Mouse (Mus musculus): ENCODE data around the gene Tmem130. TPM values are rescaled to one million over a fixed set of nuclear protein-coding genes. Genes with fewer than 3 reads are reported as not detected.
A peak's percentile ranks its signal among the peaks of the same experiment; 100 is the strongest.

Tmem130 gene
- polyA plus RNA-seq, 1 experiment, result not detected

DNA sequence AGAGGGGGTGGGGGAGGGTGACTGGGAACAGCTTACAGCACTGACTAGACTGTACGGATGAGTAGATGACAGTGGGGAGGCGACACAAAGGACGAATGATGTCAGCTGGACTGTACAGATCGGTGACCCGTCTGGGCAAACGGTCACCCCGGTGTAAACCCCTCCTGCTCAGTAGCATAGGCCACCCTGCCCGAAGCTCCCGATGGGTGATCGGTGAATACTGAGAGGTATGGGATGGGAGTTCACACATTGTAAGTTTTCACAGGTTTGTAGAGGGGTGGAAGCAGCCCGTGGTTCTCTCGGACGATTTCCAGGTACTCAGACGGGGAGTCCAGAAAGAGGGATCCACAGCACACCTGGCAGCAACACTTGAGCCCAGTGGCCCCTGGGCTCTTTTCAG, 24.5 kb downstream of the Tmem130 start:
- TF ChIP-seq POLR2A (IDR thresholded peaks at IDR 0.05; ENCODE audit: low read depth, low read length) (no peak), CTCF (IDR thresholded peaks at IDR 0.05; ENCODE audit: borderline replicate concordance, insufficient read depth, low read length) (no peak)
- no peaks in the 10 kb centered on the region for H3K4me1 ChIP-seq (ENCODE audit: control insufficient read depth, insufficient read depth, low read length)
- no peak overlapping the region for H3K27ac ChIP-seq (ENCODE audit: insufficient read depth, low read length)
- H3K4me3 ChIP-seq (ENCODE audit: insufficient read depth, low read length), result no peak overlapping the region

DNA sequence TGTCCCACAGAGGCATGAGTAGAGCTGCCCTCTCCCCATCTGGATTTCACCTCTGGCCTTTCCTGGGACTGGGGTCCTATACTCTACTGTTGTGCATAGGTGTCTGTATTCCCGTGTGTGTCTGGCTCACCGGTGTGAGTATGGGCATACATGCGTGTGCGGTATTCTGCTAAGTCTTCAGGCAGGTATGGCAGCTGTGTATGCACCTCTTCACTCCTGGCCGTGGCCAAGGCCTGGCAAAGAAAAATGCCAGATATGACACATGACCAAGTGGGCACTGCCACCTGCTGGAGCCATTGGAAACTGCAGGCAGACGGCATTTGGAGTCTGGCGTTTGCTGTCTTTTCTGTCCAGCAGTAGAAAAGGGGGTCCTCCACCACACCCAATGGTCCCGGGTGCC, 26.7 kb downstream of the Tmem130 start:
- H3K4me1 ChIP-seq (ENCODE audit: control insufficient read depth, insufficient read depth, low read length), result no peaks in the 10 kb centered on the region
- H3K27ac ChIP-seq (ENCODE audit: insufficient read depth, low read length), result no peak overlapping the region
- TF ChIP-seq CTCF (IDR thresholded peaks at IDR 0.05; ENCODE audit: borderline replicate concordance, insufficient read depth, low read length) (peak; percentile 86), POLR2A (IDR thresholded peaks at IDR 0.05; ENCODE audit: low read depth, low read length) (no peak)
- no peak overlapping the region for H3K4me3 ChIP-seq (ENCODE audit: insufficient read depth, low read length)

DNA sequence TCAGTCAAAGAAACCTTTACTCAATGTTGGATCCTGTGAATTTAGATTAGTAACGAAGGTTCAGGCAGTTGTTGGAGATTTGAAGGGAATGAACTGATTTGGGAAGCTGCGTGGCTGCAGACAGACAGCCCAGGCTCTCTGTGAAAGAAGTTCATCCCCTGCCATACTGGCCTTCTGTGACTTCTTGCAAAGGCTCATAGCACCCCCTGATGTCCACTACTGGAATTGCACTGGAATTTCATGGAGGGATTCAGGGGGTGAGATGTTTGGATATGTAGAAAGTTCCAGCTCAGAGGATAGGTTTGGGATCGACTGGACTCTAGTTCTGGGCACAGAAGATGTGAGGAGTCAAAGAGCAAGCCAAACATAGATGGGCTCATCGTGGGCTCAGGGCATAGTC, 27.7 kb downstream of the Tmem130 start:
- no peak overlapping the region for H3K4me3 ChIP-seq (ENCODE audit: insufficient read depth, low read length)
- TF ChIP-seq CTCF (IDR thresholded peaks at IDR 0.05; ENCODE audit: borderline replicate concordance, insufficient read depth, low read length) (no peak), POLR2A (IDR thresholded peaks at IDR 0.05; ENCODE audit: low read depth, low read length) (no peak)
- H3K27ac ChIP-seq (ENCODE audit: insufficient read depth, low read length), result no peak overlapping the region
- no peaks in the 10 kb centered on the region for H3K4me1 ChIP-seq (ENCODE audit: control insufficient read depth, insufficient read depth, low read length)

DNA sequence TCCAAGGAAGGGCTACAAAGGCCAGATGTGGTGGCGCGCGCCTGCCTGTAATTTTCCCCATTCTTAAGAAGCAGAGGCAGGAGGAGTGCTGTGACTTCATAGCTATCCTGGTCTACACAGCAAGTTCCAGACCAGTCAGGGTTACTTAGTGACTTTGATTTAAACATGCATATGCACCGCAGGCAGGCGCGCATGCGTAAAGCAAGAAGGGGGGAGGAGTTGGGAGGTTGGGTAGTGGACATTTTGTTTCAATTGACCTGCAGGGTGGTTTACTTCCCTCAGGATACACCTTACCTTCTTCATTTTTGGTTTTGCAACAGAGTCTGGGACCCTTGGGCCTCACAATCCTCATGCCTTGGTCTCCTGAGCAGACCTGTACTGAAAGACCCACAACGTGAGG, 32.4 kb downstream of the Tmem130 start:
- Histone ChIP-seq H3K4me1 (ENCODE audit: control insufficient read depth, insufficient read depth, low read length) (no peaks in the 10 kb centered on the region), H3K27ac (ENCODE audit: insufficient read depth, low read length) (no peak overlapping the region), H3K4me3 (ENCODE audit: insufficient read depth, low read length) (no peak overlapping the region)
- no peak for TF ChIP-seq CTCF (IDR thresholded peaks at IDR 0.05; ENCODE audit: borderline replicate concordance, insufficient read depth, low read length)
- no peak for TF ChIP-seq POLR2A (IDR thresholded peaks at IDR 0.05; ENCODE audit: low read depth, low read length)

DNA sequence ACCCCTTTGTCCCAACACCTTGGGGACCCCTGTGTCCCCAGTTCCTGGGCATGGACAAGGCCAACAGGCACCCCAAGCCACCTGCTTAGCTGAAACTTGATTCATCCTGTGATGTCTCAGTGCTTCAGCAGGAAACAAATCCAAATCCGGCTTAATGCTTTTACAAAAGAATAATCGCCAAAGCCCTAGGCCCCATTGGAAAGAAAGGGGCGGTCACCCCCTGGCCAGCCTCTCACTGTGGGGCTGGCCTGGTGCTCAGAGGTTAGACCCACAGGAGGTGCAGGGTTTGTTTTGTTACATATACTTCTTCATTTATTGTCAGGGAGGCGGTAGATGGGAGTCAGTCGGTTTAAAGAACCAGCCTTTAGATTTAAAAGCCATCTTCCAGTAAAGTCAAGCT, 33.4 kb downstream of the Tmem130 start:
- no peak overlapping the region for H3K4me3 ChIP-seq (ENCODE audit: insufficient read depth, low read length)
- no peak overlapping the region for H3K27ac ChIP-seq (ENCODE audit: insufficient read depth, low read length)
- no peaks in the 10 kb centered on the region for H3K4me1 ChIP-seq (ENCODE audit: control insufficient read depth, insufficient read depth, low read length)

DNA sequence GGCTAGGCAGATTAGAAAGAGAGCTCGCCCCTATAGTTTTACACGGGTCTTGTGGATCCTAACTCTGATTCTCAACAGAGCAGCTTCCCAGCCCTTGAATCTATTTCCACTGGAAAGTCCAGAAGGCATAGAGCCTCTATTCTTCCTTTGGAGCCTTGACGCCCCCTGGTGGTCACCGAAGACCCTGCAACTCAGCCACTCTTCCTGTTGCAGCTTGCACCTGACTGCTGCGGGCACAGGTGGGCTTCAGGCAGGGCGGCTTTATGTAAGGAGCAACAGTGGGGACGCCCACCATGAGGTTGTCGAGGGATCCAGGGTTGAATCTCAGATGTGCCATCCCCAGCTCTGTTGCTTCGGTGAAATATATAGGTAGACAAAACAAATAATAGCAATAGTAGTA, 34.5 kb downstream of the Tmem130 start:
- H3K4me1 ChIP-seq (ENCODE audit: control insufficient read depth, insufficient read depth, low read length), result no peaks in the 10 kb centered on the region

More for the DNA sequence above, 33.4 kb downstream of the Tmem130 start:
- TF ChIP-seq CTCF (IDR thresholded peaks at IDR 0.05; ENCODE audit: borderline replicate concordance, insufficient read depth, low read length) (no peak), POLR2A (IDR thresholded peaks at IDR 0.05; ENCODE audit: low read depth, low read length) (no peak)

DNA sequence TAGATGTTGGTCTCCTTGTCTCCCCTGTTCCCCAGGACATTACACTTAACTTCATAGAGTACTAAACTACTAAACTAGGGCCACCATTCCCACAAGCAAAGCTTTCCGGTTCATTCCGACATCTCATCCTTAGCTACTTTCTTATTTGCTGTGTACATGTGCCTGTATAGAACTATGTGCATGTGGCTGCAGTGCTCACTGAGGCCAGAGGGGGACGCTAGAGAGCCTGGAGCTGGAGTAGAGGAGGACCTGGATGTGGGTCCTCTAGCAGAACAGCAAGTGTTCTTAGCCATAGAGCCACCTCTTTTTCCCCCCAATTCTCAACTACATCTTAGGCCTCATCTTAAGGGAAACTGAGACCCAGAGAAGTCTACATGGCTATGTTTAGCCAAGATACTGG, 36.1 kb downstream of the Tmem130 start:
- no peak overlapping the region for H3K27ac ChIP-seq (ENCODE audit: insufficient read depth, low read length)

More for the DNA sequence above, 34.5 kb downstream of the Tmem130 start:
- H3K4me3 ChIP-seq (ENCODE audit: insufficient read depth, low read length), result no peak overlapping the region
- TF ChIP-seq CTCF (IDR thresholded peaks at IDR 0.05; ENCODE audit: borderline replicate concordance, insufficient read depth, low read length) (peak; percentile 55), POLR2A (IDR thresholded peaks at IDR 0.05; ENCODE audit: low read depth, low read length) (no peak)
- no peak overlapping the region for H3K27ac ChIP-seq (ENCODE audit: insufficient read depth, low read length)

DNA sequence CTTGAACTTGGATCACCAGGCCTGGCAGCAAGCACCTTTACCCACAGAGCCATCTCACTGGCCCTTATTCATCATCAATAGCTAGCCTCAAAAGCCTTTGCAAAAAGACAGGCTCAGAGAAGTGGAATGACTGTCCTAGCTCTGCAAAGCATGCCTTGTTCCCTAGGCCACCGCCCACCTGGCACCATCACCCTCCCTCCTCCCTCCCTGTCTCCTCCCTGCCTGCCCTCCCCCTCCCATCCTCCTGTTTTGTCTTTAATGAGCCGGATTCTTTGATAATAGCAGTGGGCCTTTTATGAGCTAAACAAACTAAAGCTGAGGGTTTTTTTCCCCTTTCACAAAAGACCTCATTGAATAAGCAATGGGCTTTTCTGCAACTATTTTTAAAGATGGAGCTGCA, 36.7 kb downstream of the Tmem130 start:
- no peak overlapping the region for H3K4me3 ChIP-seq (ENCODE audit: insufficient read depth, low read length)
- no peak overlapping the region for H3K27ac ChIP-seq (ENCODE audit: insufficient read depth, low read length)
- TF ChIP-seq POLR2A (IDR thresholded peaks at IDR 0.05; ENCODE audit: low read depth, low read length), result no peak
- TF ChIP-seq CTCF (IDR thresholded peaks at IDR 0.05; ENCODE audit: borderline replicate concordance, insufficient read depth, low read length), result no peak
- no peaks in the 10 kb centered on the region for H3K4me1 ChIP-seq (ENCODE audit: control insufficient read depth, insufficient read depth, low read length)

More for the DNA sequence above, 36.1 kb downstream of the Tmem130 start:
- no peak overlapping the region for H3K4me3 ChIP-seq (ENCODE audit: insufficient read depth, low read length)
- TF ChIP-seq CTCF (IDR thresholded peaks at IDR 0.05; ENCODE audit: borderline replicate concordance, insufficient read depth, low read length) (no peak), POLR2A (IDR thresholded peaks at IDR 0.05; ENCODE audit: low read depth, low read length) (no peak)
- no peaks in the 10 kb centered on the region for H3K4me1 ChIP-seq (ENCODE audit: control insufficient read depth, insufficient read depth, low read length)

DNA sequence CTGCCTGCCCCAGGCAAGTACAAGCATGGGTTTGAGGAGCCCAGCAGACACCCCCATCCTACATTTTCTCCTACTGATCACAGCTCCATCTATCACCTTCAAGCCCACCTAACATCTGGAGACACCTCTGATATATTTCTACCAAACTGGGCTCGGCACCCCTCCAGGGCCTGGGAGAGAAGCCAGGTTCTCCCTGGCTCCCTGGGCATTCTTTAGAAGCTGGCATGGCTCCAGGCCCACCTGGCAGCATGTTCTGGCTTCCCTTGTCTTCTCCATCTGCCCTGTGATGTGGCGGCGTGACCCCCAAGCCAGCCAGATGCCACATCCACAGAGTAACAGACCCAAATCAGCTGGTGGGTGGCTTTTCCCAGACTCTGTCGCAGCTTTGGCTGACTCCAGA, 41.3 kb downstream of the Tmem130 start:
- Histone ChIP-seq H3K4me3 (ENCODE audit: insufficient read depth, low read length) (no peak overlapping the region), H3K27ac (ENCODE audit: insufficient read depth, low read length) (no peak overlapping the region), H3K4me1 (ENCODE audit: control insufficient read depth, insufficient read depth, low read length) (no peaks in the 10 kb centered on the region)
- TF ChIP-seq CTCF (IDR thresholded peaks at IDR 0.05; ENCODE audit: borderline replicate concordance, insufficient read depth, low read length) (no peak), POLR2A (IDR thresholded peaks at IDR 0.05; ENCODE audit: low read depth, low read length) (no peak)

DNA sequence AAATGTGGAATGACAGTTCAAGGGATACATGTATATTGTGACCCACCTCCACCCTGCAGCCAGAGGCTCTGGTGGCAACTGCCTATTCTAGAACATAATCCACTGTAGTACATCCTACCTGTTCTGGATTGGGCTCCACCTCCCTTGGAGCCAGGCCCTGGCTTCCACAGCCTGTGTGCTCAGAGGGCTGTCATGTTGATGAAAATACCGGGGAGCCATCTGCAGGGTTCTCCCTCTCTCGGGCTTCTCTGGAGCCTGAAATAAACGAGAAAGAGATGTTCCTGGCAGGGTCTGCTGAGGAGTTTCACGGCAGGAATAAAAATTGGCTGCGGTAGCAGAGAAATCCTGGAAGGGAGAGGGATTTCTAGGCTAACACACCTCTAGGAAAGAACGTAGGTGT, 41.8 kb downstream of the Tmem130 start:
- no peak for TF ChIP-seq CTCF (IDR thresholded peaks at IDR 0.05; ENCODE audit: borderline replicate concordance, insufficient read depth, low read length)
- TF ChIP-seq POLR2A (IDR thresholded peaks at IDR 0.05; ENCODE audit: low read depth, low read length), result no peak
- H3K4me1 ChIP-seq (ENCODE audit: control insufficient read depth, insufficient read depth, low read length), result no peaks in the 10 kb centered on the region
- no peak overlapping the region for H3K27ac ChIP-seq (ENCODE audit: insufficient read depth, low read length)
- no peak overlapping the region for H3K4me3 ChIP-seq (ENCODE audit: insufficient read depth, low read length)

DNA sequence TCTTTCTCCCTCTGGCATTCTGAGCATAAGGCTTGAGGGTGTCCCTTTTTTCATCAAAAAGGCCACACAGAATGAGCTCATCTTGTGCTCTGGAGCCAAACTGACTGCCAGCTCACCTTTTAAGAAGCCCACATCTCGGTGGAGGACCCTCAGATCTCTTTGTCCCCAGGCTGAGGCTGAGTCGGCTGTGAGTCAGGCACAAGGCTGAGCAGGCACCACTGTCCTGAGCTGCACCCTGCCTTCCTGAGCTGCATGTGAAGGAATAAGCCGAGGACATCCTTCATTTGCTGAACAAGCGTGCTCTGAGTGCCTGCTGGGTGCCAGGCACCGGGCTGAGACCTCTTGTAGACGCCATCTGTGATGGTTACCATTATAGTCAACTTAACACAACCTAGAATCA, 44.4 kb downstream of the Tmem130 start:
- Histone ChIP-seq H3K4me3 (ENCODE audit: insufficient read depth, low read length) (no peak overlapping the region), H3K27ac (ENCODE audit: insufficient read depth, low read length) (no peak overlapping the region), H3K4me1 (ENCODE audit: control insufficient read depth, insufficient read depth, low read length) (no peaks in the 10 kb centered on the region)
- no peak for TF ChIP-seq POLR2A (IDR thresholded peaks at IDR 0.05; ENCODE audit: low read depth, low read length)
- no peak for TF ChIP-seq CTCF (IDR thresholded peaks at IDR 0.05; ENCODE audit: borderline replicate concordance, insufficient read depth, low read length)
